Mouse (Mus musculus) spleen, postnatal 36 days (tissue): Measurements from ENCODE around the gene Gm26992.

Experiments used
- DNase-seq, 2 experiments: peaks; one replicate each; pipeline ENCODE4 v3.0.0; 2022; ENCODE audit warnings: low spot score in 2 of 2, mixed read lengths in 1 of 2

The Gm26992 gene

DNA sequence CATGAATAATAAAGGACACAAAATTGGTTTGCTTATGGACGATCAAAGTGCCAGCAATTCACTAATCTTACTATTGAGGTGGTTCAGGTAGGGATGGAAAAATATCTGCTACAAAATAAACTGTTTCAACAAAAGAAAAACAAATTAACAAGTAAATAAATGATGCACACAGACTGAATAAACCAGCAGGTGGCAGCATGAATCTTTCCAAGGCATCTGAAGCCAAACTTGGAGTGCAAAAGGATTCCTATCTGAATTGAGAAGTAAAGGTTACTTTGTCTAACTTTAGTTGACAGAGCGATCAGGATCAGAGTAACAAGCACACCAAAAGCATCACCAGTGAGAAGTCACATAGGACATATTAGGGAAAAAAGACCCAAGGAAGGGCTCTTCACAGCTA is 62.2 kb downstream of the Gm26992 start:
- peak; percentile 19 to 36 for DNase-seq

DNA sequence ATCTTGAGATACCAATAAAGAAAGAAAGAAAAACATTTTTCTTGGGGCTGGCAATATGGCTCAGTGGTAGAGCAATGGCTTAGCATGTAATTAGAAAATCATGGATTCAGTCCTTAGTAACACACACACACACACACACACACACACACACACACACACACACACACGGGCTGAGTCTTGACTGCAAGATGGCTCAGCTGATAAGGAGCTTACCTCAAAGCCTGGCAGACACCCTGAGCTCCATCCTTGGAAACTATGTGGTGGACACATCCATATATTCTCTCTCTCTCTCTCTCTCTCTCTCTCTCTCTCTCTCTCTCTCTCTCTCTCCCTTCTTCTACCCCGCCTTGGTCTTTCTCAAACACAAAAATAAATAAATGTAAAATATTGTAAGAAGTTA is 69.0 kb downstream of the Gm26992 start:
- DNase-seq = no peak

DNA sequence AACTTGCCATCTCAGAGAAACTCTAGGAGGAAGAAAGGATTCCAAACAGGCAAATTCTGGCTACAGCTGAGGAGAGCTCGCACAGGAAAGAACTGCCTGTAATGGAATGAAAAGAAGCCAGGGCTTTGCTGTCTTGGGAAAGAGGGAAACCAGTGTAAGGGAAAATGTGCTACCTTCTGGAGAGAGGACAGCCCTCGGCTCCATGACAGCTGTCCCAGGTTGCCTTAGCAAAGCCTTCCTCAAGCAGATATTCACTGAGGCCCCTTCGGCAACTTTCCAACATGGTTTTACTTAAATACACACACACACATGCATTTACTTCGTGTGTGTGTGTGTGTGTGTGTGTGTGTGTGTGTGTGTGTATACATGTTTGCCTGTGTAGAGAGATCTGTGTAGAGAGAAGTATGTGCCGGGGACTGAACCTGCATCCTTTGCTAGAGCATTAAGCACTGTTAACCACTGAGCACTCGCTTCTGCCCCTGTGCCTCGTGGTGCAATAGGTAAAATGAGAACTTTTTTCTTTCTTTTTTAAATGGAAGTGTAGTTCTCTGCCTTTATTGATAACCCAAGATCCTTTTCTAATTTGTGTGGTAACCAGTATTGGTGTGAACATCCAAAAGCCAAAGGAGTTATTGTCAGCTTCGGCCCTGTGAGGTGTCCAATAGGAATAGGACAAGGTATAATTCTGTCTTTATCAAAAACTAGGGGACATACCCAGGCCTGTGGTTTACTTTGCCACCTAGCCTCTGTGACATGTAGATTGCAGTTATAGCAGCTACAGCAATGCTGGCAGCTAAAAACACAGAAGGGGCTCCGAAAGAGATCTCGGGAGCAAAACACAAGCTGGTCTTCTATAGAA is 70.8 kb downstream of the Gm26992 start:
- DNase-seq = peak in 1 of 2 experiments; percentile 4

DNA sequence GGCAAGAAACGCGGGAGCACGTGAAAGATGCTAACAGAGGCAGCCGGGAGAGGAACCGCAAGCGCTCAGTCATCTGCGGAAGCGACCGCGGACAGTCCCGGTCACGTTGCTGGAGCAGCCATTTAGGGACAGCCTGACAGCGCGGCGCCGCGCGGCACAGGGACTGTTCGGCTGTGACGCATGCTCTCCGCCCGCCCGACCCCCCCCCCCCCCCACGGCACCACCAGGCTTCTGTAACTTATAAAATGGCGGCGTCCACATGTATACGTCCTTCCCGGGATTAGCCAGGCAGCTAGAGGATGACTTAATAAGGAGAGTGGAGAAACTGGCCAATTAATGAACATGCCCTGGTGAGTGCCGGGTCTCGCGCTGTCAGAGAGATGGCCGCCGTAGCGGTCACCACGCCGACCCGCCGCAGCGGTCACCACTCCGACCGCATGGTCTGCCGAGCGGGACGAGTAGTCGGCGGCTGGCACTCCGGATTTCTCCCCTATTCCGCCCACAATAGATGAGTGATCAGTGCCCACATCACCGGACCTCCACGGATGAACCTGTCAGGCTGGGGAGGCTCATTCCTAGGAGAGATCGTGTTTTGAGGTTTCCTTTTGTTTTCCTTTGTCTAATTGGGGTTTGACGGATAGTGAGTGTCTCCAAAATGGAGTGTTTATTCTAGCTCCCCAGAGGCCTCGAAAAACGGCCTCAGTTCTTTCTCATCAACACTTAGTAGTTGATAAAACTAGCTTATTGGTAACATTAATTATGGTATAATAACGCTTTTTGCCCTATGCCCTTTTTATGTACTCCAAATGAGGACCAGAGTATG is 71.8 kb downstream of the Gm26992 start:
- peak; percentile 68 to 78 for DNase-seq

DNA sequence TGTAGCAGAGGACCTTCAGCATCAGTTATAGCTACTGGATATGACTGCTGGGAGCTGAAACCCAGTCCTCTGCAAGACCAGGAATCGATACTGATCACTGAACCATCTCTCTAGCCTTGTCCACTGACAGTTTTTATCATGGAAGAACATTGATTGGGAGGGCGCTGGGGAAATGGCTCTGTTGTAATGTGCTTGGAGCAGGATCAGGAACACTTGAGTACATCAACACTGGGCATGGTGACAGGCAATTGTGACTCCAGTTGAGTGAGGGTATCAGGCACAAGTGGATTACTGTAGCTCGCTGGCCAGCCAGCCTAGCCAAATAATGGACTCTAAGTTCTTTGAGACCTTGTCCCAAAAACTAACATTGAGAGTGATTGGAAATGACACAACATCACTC is 77.6 kb downstream of the Gm26992 start:
- no peak for DNase-seq

DNA sequence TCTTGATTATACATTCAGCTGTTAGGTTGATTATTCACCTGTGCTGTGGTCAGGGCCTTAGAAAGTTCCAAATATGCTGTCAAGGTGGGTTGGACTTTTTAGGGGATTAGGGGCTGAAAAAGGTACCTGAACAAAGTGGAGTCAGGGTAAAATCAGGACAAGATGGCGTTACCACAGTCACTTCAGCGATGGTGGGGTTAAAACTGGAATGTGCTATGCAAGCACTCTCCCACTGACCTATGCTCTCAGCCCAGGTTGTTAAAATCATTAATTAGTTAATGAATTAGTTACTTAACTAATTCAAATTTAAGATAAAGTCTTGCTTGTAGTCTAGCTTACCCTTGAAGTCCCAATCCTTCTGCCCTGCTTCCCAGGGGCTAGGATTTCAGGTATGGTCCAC is 78.3 kb downstream of the Gm26992 start:
- no peak for DNase-seq

DNA sequence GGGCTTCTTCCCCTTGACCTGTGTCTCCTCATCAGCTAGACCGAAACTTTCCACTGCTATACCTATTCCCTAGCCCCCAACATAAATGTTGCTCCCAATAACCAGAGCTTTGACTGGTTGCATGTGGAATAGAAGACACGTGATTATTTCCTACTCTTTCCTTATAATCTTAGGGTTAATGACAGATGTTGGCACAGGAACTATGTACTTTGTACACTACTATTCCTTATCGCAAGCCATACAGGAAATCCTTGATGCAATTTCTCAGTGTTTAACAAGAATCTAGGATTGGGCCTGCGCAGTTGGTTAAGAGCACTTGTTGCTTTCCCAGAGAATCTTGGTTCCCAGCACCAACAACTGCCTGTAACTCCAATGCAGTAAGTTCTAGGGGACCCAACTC is 86.4 kb downstream of the Gm26992 start:
- DNase-seq = no peak

DNA sequence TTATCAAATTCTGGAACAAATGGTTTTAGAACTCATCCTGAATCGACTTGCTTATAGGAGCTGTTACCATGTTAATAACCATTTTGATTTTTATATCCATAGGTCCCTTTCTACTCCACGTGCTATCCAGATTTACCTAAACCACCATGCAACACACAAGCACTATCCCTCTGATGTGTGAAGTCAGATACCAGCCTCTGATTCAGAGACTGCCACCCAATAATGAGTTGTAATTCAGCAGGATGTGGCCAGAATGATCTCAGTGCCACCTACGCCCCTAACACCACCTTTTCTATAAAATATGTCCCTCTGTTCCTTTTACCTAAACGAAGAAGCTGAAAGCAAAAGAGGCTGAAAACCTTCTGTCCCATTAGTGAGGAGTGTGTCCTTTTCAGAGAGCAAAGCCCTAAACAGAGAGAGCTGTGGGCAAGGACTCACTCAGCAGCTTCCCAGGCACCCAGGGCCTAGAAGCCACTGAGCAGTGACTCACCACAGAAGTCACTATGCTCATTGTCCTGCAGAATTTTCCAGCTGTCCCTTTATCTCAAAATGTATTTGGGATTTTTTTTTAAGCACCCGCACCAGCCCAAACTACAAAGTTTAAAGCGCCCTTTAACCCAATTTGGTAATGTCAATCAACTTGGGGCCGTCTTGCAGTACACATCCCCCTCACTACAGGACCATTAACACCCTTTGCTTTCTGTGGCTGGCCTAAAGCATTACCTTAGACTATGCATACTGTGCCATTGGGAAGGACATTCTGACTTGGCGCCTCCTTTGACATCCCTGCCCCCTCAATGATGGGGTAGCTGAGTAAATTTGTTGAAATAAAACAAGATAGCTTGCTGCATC is 87.6 kb downstream of the Gm26992 start:
- no peak for DNase-seq

DNA sequence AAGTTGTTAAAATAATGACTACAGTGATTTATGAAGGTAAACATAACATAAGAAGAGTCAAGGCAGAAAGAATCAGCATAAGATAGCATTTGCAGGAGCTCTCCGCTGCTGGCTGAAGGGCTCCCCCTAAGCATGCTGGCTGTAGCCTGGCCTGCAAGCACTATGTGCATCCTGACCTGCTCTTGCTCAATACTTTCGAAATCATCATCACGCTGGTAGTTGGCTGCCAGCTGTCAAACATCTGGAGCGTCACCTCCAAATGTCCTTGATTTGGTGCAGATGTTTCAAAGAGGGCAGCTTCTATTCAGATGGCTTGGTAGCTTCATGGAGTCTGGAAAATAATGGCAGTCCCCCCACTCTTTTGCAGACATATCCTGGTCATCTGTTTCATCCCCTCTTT is 93.0 kb downstream of the Gm26992 start:
- DNase-seq = no peak

DNA sequence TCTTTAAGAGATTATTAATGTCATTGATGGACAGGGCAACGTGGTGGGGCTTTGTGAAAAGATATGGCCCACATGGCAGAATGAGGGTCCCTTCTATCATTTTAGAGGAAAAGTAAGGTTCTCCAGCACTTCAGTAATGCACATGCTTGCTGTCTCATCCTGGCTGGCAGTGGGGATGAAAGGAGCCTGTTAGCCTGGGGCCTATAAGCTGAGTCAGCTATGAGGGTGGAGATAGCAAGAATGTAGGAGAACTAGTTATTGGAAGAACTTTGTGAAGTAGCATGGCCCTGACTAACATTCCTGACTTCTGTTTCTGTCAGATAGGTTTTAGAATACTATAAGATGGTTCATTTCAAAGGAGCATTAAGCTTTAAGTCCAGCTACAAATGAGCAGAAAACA is 93.5 kb downstream of the Gm26992 start:
- DNase-seq = no peak

DNA sequence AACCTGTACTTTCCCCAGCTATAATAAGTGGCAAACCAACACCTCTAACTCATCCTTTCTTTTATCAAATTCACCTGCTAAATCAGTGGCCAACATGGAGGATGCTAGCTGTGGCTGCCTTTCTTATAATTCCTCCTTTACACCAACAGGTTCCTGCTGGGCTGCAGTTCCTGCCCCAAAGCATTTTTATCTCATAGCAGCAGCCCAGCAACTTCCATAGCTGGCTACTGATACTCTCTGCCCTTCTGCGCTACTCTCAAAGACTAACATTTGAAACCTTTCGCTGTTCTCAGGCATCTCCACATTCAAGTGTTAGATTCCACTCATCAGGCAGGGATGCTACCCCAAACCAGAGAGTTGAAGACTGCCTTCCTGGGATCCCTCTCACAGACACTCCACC is 97.0 kb downstream of the Gm26992 start:
- no peak for DNase-seq

DNA sequence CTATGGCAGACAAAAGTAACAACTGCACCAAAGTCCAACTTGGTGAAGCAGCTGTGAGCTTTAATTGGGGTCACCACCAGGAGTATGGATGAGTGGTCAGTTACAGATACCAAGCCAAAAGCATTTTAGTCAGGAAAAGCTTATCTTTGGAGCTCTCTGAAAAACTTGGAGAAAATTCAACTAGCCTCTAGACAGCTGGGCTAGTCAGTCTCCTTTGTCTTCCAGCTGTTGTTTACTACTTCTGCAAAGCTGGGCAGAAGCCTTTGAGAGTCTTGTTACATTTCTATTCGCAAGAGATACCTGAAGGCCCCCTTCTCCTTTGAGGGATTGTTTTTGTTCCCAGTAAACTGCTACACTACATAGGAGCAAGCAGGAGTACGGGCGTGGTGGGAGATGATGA is 97.7 kb downstream of the Gm26992 start:
- DNase-seq = no peak

DNA sequence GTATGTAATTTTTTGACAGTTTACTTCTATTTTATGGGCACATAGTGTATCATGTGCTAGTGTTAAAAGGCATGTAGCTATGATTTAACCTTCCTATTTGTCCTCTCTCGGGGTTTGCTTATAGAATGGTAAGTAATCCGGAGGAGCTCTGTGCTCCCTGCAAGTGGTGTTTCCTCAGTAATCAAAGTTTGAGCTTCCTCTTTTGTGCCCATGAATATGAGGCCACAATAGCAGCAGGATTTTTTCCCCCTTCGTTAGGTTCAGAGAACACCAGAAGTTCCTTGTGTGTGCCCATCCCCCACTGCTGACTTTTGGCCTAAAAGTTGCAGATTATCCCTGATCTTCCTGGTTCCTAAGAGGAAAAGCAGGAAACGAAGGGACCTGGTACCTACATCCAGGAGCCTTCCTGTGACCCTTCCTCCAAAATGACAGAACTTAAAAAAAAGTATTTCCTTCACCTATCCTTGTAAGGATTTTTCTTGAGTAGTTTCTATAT is 99.5 kb downstream of the Gm26992 start:
- peak in 1 of 2 experiments; percentile 1 for DNase-seq

DNA sequence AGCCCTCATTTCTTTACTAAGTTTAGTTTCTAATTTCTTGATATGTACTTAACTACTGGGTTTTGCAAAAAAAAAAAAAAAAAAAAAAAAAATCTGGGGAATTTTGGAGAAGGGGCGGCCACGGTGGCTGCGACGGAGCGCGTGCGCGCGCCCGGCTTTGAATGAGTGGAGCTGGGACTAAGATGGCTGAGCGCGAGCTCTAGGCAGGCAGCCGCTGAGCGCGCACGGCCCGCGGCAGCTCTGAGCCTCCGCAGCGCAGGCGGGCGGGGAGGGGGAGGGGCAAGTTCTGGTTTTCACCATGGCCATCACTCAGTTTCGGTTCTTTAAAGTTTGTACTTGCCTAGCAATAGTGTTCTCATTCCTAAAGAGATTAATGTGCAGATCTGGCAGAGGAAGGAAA is 107.4 kb downstream of the Gm26992 start:
- DNase-seq = peak; percentile 79 to 84
